Mouse (Mus musculus) layer of hippocampus, adult 8-10 months (tissue): Measurements from ENCODE around the gene Fam129c. TPM values are rescaled to one million over a fixed set of nuclear protein-coding genes. Genes with fewer than 3 reads are reported as not detected.

Source experiments
- DNase-seq, 2 experiments: peaks; one replicate each; pipeline ENCODE4 v3.0.0; 2022; ENCODE audit warnings: low spot score in 2 of 2
- microRNA-seq, 2 experiments: library from miRNA; unstranded; fragments of <30 nt; microRNA quantifications; one replicate each; pipeline ENCODE4 v1.2.0; 2022
- total RNA-seq, 4 experiments: library from RNA; stranded (reverse); gene quantifications; 2 replicates each; pipeline ENCODE4 v1.2.4; 2022

The Fam129c gene
- total RNA-seq, 4 experiments from 2014 or later = 2.0 to 4.6 (median 3.5) TPM

DNA sequence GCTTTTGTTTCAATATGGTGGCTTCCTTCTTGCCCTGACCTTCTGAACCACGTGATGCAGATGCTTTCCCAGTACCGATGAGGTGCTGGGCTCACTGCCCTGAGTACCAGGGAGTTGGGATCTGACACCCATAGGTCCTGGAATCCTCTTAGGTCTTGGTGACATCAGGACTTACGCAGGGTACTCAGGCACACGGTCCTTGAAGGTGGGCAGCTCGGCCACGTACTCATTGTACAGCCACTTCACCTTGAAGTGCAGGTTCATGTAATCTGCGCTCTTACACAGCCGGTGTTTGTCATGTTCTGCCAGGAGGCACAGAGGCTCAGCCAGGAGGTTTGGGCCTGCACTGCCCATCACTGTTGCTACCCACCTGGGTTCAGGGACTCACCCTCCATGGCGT, 48.1 kb downstream of the Fam129c start:
- no peak for DNase-seq

DNA sequence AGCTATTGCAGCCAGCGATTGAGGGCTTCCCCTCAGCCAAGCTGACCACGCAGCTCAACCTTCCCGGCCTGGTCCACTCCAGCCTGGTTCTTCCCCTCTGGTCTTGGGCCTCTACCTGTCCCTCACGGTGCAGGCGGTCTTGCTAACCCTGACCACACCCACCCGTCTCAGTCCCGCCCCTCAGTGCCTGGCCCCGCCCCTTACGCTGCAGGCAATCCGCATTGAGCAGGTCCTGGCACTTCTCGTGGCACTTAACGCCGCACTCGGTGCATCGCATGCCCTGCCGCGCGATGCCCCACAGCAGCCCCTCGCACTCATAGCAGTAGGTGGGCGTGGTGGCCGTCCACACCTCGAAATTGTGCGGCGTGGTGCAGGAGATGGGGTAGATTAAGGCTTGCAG, 57.2 kb downstream of the Fam129c start:
- DNase-seq = no peak

Small RNAs within 50 kb of the gene (microRNA-seq; reads per million reads assigned to microRNA genes)
- 29.0 to 40.7 reads per million in 2 experiments for gene Mir6769b

Other genes with a start within 250 kb of the Fam129c start
- 100 to 1,000 TPM in 3 of 4 experiments, 10 to 100 TPM in 1; 98.8 to 130 (median 117) TPM for gene Use1, start 230.8 kb upstream of the Fam129c start, total RNA-seq
- gene Ocel1, start 226.3 kb upstream of the Fam129c start, total RNA-seq = 10 to 100 TPM; 10.3 to 15.9 (median 14.1) TPM
- 10 to 100 TPM; 38.7 to 46.1 (median 41.2) TPM for gene Nr2f6, start 215.7 kb upstream of the Fam129c start, total RNA-seq
- 1 to 10 TPM; 3.5 to 4.9 (median 4.1) TPM for gene Ushbp1, start 201.8 kb upstream of the Fam129c start, total RNA-seq
- gene Babam1, start 200.8 kb upstream of the Fam129c start, total RNA-seq = 100 to 1,000 TPM in 3 of 4 experiments, 10 to 100 TPM in 1; 95.9 to 110 (median 108) TPM
- under 1 TPM; 0.18 to 0.72 (median 0.27) TPM for gene Ankle1, start 191.6 kb upstream of the Fam129c start, total RNA-seq
- gene Abhd8, start 134.0 kb upstream of the Fam129c start, total RNA-seq = 100 to 1,000 TPM; 200 to 255 (median 229) TPM
- gene Mrpl34, start 132.7 kb upstream of the Fam129c start, total RNA-seq = 10 to 100 TPM; 38.6 to 47.2 (median 46.2) TPM
- 10 to 100 TPM; 74.9 to 82.2 (median 79.0) TPM for gene Dda1, start 128.4 kb upstream of the Fam129c start, total RNA-seq
- 10 to 100 TPM; 48.4 to 55.9 (median 51.6) TPM for gene Ano8, start 111.7 kb upstream of the Fam129c start, total RNA-seq
- gene Gtpbp3, start 109.5 kb upstream of the Fam129c start, total RNA-seq = 10 to 100 TPM; 28.8 to 42.3 (median 32.5) TPM
- gene Plvap, start 85.9 kb upstream of the Fam129c start, total RNA-seq = 1 to 10 TPM; 6.2 to 9.6 (median 7.4) TPM
- not detected for gene Ccdc194, start 71.9 kb upstream of the Fam129c start, total RNA-seq
- 10 to 100 TPM in 2 of 4 experiments, 1 to 10 TPM in 2; 4.1 to 23.3 (median 8.6) TPM for gene Bst2, start 60.2 kb upstream of the Fam129c start, total RNA-seq
- 10 to 100 TPM; 32.6 to 43.7 (median 36.8) TPM for gene Mvb12a, start 54.7 kb upstream of the Fam129c start, total RNA-seq
- gene Tmem221, start 38.8 kb upstream of the Fam129c start, total RNA-seq = 1 to 10 TPM in 1 of 4 experiments, under 1 TPM in 3; 0.27 to 1.3 (median 0.54) TPM
- gene Nxnl1, start 31.0 kb upstream of the Fam129c start, total RNA-seq = under 1 TPM in 2 of 4 experiments, not detected in 2; 0.14 to 0.28 TPM
- 100 to 1,000 TPM; 107 to 130 (median 117) TPM for gene Slc27a1, start 28.8 kb upstream of the Fam129c start, total RNA-seq
- gene Pgls, start 5.5 kb upstream of the Fam129c start, total RNA-seq = 10 to 100 TPM; 29.1 to 38.5 (median 33.6) TPM
- 10 to 100 TPM; 53.2 to 59.7 (median 53.8) TPM for gene Colgalt1, start 13.3 kb downstream of the Fam129c start, total RNA-seq
- 100 to 1,000 TPM; 219 to 265 (median 239) TPM for gene Unc13a, start 74.1 kb downstream of the Fam129c start, total RNA-seq
- 10 to 100 TPM in 1 of 4 experiments, 1 to 10 TPM in 3; 4.6 to 10.5 (median 7.9) TPM for gene Jak3, start 78.6 kb downstream of the Fam129c start, total RNA-seq
- 1 to 10 TPM; 2.1 to 6.9 (median 2.6) TPM for gene Insl3, start 91.6 kb downstream of the Fam129c start, total RNA-seq
- under 1 TPM; 0.47 to 0.93 (median 0.56) TPM for gene B3gnt3, start 104.1 kb downstream of the Fam129c start, total RNA-seq
- 100 to 1,000 TPM in 3 of 4 experiments, 10 to 100 TPM in 1; 92.1 to 120 (median 112) TPM for gene Fcho1, start 128.1 kb downstream of the Fam129c start, total RNA-seq